ENCODE assay signal across 8 mouse cellular contexts in genomic region chr5:112344092-112344960, GRCm38 (mm10). TPM values are rescaled to one million over a fixed set of nuclear protein-coding genes. Genes with fewer than 3 reads are reported as not detected.
DNase-seq lines count a peak whose midpoint lies in the region; ATAC-seq lines count a peak whose summit lies in the region.
"Had no signal": no experiment of that assay in that cellular context is flagged by ENCODE, and none has a peak within 500 bp of the region (broad histone marks: within the 10 kb centered on the region; RNA-seq: fewer than 3 reads in every experiment).

No protein-coding gene starts in this region.

- peaks cover 2% of the 10 kb centered on the region; the same call in 1 of the 2 replicates for H3K36me3 ChIP-seq in midbrain, embryonic 15.5 days (replicated peaks)
- peaks cover 3% of the 10 kb centered on the region; the same call in 1 of the 2 replicates for H3K36me3 ChIP-seq in midbrain, embryonic 16.5 days (ENCODE audit: control insufficient read depth, insufficient read depth, low read length)
- peaks cover 4% of the 10 kb centered on the region; the same call in 1 of the 2 replicates for H3K36me3 ChIP-seq in intestine, embryonic 16.5 days (ENCODE audit: control insufficient read depth, insufficient read depth, low read length)
- H3K36me3 ChIP-seq in limb, embryonic 15.5 days: peaks cover 46% of the 10 kb centered on the region

- H3K9me3 ChIP-seq in midbrain, embryonic 15.5 days: no peaks in the 10 kb centered on the region
- no peaks in the 10 kb centered on the region for H3K9me3 ChIP-seq in midbrain, embryonic 16.5 days (replicated peaks; ENCODE audit: control insufficient read depth, low read length, poor library complexity, severe bottlenecking)
- no peaks in the 10 kb centered on the region for H3K9me3 ChIP-seq in intestine, embryonic 16.5 days (ENCODE audit: control insufficient read depth, low read length)
- no peaks in the 10 kb centered on the region for H3K9me3 ChIP-seq in limb, embryonic 15.5 days
- H3K9me3 ChIP-seq: hindbrain, embryonic 15.5 days had no signal

- DNase-seq in yolk sac, embryonic 10.5 days (ENCODE audit: low spot score): peak; percentile 78
- no peak for DNase-seq in adrenal gland, postnatal 4 days (ENCODE audit: low spot score in 2 of 2)
- no peak for DNase-seq in spleen, postnatal 14 days (ENCODE audit: low spot score in 2 of 2)

- peaks cover 47% of the 10 kb centered on the region for H3K4me1 ChIP-seq in midbrain, embryonic 15.5 days
- peaks cover 38% of the 10 kb centered on the region for H3K4me1 ChIP-seq in midbrain, embryonic 16.5 days (ENCODE audit: control insufficient read depth, insufficient read depth, low read length)
- peaks cover 34% of the 10 kb centered on the region for H3K4me1 ChIP-seq in intestine, embryonic 16.5 days (ENCODE audit: control insufficient read depth, insufficient read depth, low read length)
- peaks cover 38% of the 10 kb centered on the region for H3K4me1 ChIP-seq in limb, embryonic 15.5 days

- H3K4me3 ChIP-seq in midbrain, embryonic 15.5 days: peak overlapping the region; percentile 84; the same call in 1 of the 2 replicates
- H3K4me3 ChIP-seq in midbrain, embryonic 16.5 days (ENCODE audit: low read depth, low read length): no peak overlapping the region
- H3K4me3 ChIP-seq in intestine, embryonic 16.5 days (ENCODE audit: low read length): peak overlapping the region; percentile 94
- no peak overlapping the region for H3K4me3 ChIP-seq in limb, embryonic 15.5 days

- no peak overlapping the region for H3K27ac ChIP-seq in midbrain, embryonic 15.5 days
- no peak overlapping the region for H3K27ac ChIP-seq in midbrain, embryonic 16.5 days (ENCODE audit: low read length)
- H3K27ac ChIP-seq in intestine, embryonic 16.5 days (ENCODE audit: low read length): peak overlapping the region; percentile 85
- H3K27ac ChIP-seq in limb, embryonic 15.5 days: no peak overlapping the region

- ATAC-seq in midbrain, embryonic 15.5 days (replicated peaks): no peak
- ATAC-seq in midbrain, embryonic 16.5 days: no peak
- peak; percentile 84 for ATAC-seq in intestine, embryonic 16.5 days
- ATAC-seq in limb, embryonic 15.5 days (ENCODE audit: insufficient number of reproducible peaks, low FRiP score, low TSS enrichment, low read depth): no peak

- H3K4me2 ChIP-seq in midbrain, embryonic 15.5 days: no peak overlapping the region
- no peak overlapping the region; the same call in 1 of the 2 replicates for H3K4me2 ChIP-seq in midbrain, embryonic 16.5 days (ENCODE audit: low read length)
- peak overlapping the region; percentile 83 for H3K4me2 ChIP-seq in intestine, embryonic 16.5 days (ENCODE audit: low read depth, low read length)
- peak overlapping the region; percentile 76; the same call in 1 of the 2 replicates for H3K4me2 ChIP-seq in limb, embryonic 15.5 days

- 81% methylated on average over 6 of the region's 6 CpGs for WGBS in midbrain, embryonic 15.5 days
- WGBS in midbrain, embryonic 16.5 days: 80% methylated on average over 6 of the region's 6 CpGs
- WGBS in intestine, embryonic 16.5 days: 62% methylated on average over 6 of the region's 6 CpGs
- 78% methylated on average over 6 of the region's 6 CpGs for WGBS in limb, embryonic 15.5 days

- no peaks in the 10 kb centered on the region for H3K27me3 ChIP-seq in midbrain, embryonic 15.5 days (replicated peaks)
- no peaks in the 10 kb centered on the region for H3K27me3 ChIP-seq in midbrain, embryonic 16.5 days (ENCODE audit: control insufficient read depth, insufficient read depth, low read depth, low read length)
- H3K27me3 ChIP-seq in intestine, embryonic 16.5 days (replicated peaks; ENCODE audit: control insufficient read depth, insufficient read depth, low read length): no peaks in the 10 kb centered on the region
- no peaks in the 10 kb centered on the region for H3K27me3 ChIP-seq in limb, embryonic 15.5 days
- H3K27me3 ChIP-seq: hindbrain, embryonic 15.5 days had no signal

- H3K9ac ChIP-seq in midbrain, embryonic 15.5 days: no peak overlapping the region
- no peak overlapping the region for H3K9ac ChIP-seq in midbrain, embryonic 16.5 days (ENCODE audit: low read depth, low read length)
- H3K9ac ChIP-seq in intestine, embryonic 16.5 days (ENCODE audit: low read depth, low read length): peak overlapping the region; percentile 90
- no peak overlapping the region for H3K9ac ChIP-seq in limb, embryonic 15.5 days

RNA-seq across cellular contexts. Expression of gene Hps4, which starts 1.4 kb away (rescaled TPM):
- polyA plus RNA-seq in midbrain, embryonic 15.5 days (2015; fragmentation: Nextera tagmentation; extraction: Ambion mirVana): 39.6 and 43.9 TPM in 2 replicates
- polyA plus RNA-seq in midbrain, embryonic 16.5 days (2015; fragmentation: Nextera tagmentation; extraction: Ambion mirVana): 41.8 and 45.6 TPM in 2 replicates
- 47.1 and 48.4 TPM in 2 replicates for polyA plus RNA-seq in intestine, embryonic 16.5 days (2015; fragmentation: Nextera tagmentation; extraction: Ambion mirVana)
- 32.5 and 34.8 TPM in 2 replicates for polyA plus RNA-seq in limb, embryonic 15.5 days (2015; fragmentation: Nextera tagmentation; extraction: Ambion mirVana)
- 10 to 100 TPM; 32.8 to 37.2 TPM for total RNA-seq in adrenal gland, postnatal 4 days (2021)

RNA-seq across cellular contexts. Expression of gene Srrd, which starts 1.5 kb away (rescaled TPM):
- polyA plus RNA-seq in midbrain, embryonic 15.5 days (2015; fragmentation: Nextera tagmentation; extraction: Ambion mirVana): 64.0 and 66.8 TPM in 2 replicates
- polyA plus RNA-seq in midbrain, embryonic 16.5 days (2015; fragmentation: Nextera tagmentation; extraction: Ambion mirVana): 51.7 and 56.8 TPM in 2 replicates
- polyA plus RNA-seq in intestine, embryonic 16.5 days (2015; fragmentation: Nextera tagmentation; extraction: Ambion mirVana): 28.5 and 30.4 TPM in 2 replicates
- 32.6 and 37.8 TPM in 2 replicates for polyA plus RNA-seq in limb, embryonic 15.5 days (2015; fragmentation: Nextera tagmentation; extraction: Ambion mirVana)
- total RNA-seq in adrenal gland, postnatal 4 days (2021): 10 to 100 TPM; 21.4 to 28.4 TPM

RNA-seq across cellular contexts. Expression of gene Gm6583, which starts 11.5 kb away (rescaled TPM):
- polyA plus RNA-seq in midbrain, embryonic 15.5 days (2015; fragmentation: Nextera tagmentation; extraction: Ambion mirVana): 0.14 and 0.39 TPM in 2 replicates
- 0.17 and 0.29 TPM in 2 replicates for polyA plus RNA-seq in midbrain, embryonic 16.5 days (2015; fragmentation: Nextera tagmentation; extraction: Ambion mirVana)
- 0.06 and 0.22 TPM in 2 replicates for polyA plus RNA-seq in intestine, embryonic 16.5 days (2015; fragmentation: Nextera tagmentation; extraction: Ambion mirVana)
- polyA plus RNA-seq in limb, embryonic 15.5 days (2015; fragmentation: Nextera tagmentation; extraction: Ambion mirVana): 0.20 and 0.33 TPM in 2 replicates
- total RNA-seq in adrenal gland, postnatal 4 days (2021): under 1 TPM in 1 of 2 experiments, not detected in 1; 0.23 TPM

RNA-seq across cellular contexts. Expression of gene Tfip11, which starts 18.2 kb away (rescaled TPM):
- 35.7 and 38.2 TPM in 2 replicates for polyA plus RNA-seq in midbrain, embryonic 15.5 days (2015; fragmentation: Nextera tagmentation; extraction: Ambion mirVana)
- 37.0 and 37.2 TPM in 2 replicates for polyA plus RNA-seq in midbrain, embryonic 16.5 days (2015; fragmentation: Nextera tagmentation; extraction: Ambion mirVana)
- 26.6 and 26.8 TPM in 2 replicates for polyA plus RNA-seq in intestine, embryonic 16.5 days (2015; fragmentation: Nextera tagmentation; extraction: Ambion mirVana)
- polyA plus RNA-seq in limb, embryonic 15.5 days (2015; fragmentation: Nextera tagmentation; extraction: Ambion mirVana): 28.3 and 28.7 TPM in 2 replicates
- 10 to 100 TPM; 35.9 to 43.0 TPM for total RNA-seq in adrenal gland, postnatal 4 days (2021)

RNA-seq across cellular contexts. Expression of gene Asphd2, which starts 50.3 kb away (rescaled TPM):
- 124 and 132 TPM in 2 replicates for polyA plus RNA-seq in midbrain, embryonic 15.5 days (2015; fragmentation: Nextera tagmentation; extraction: Ambion mirVana)
- 58.8 and 66.2 TPM in 2 replicates for polyA plus RNA-seq in midbrain, embryonic 16.5 days (2015; fragmentation: Nextera tagmentation; extraction: Ambion mirVana)
- polyA plus RNA-seq in intestine, embryonic 16.5 days (2015; fragmentation: Nextera tagmentation; extraction: Ambion mirVana): 1.9 and 2.5 TPM in 2 replicates
- polyA plus RNA-seq in limb, embryonic 15.5 days (2015; fragmentation: Nextera tagmentation; extraction: Ambion mirVana): 13.0 and 18.5 TPM in 2 replicates
- 1 to 10 TPM; 9.5 to 9.9 TPM for total RNA-seq in adrenal gland, postnatal 4 days (2021)

Comparison
In these comparisons a context has a peak if more than half of its experiments do, and no peak if none do; other contexts are left out.
1. H3K4me3 ChIP-seq: peak in midbrain, embryonic 15.5 days (single experiment) and intestine, embryonic 16.5 days (single experiment); none in midbrain, embryonic 16.5 days (single experiment) and limb, embryonic 15.5 days (single experiment).
2. H3K4me2 ChIP-seq: peak in intestine, embryonic 16.5 days (single experiment) and limb, embryonic 15.5 days (single experiment); none in midbrain, embryonic 15.5 days (single experiment) and midbrain, embryonic 16.5 days (single experiment).